Mouse (Mus musculus): ENCODE results near the gene Meis2.

Gene Meis2

GRCm38 (mm10) chr2:115963293-115963835 lies 102.3 kb downstream of the Meis2 start:
- in situ Hi-C loops (cut with MboI, MseI): no loop called here

DNA sequence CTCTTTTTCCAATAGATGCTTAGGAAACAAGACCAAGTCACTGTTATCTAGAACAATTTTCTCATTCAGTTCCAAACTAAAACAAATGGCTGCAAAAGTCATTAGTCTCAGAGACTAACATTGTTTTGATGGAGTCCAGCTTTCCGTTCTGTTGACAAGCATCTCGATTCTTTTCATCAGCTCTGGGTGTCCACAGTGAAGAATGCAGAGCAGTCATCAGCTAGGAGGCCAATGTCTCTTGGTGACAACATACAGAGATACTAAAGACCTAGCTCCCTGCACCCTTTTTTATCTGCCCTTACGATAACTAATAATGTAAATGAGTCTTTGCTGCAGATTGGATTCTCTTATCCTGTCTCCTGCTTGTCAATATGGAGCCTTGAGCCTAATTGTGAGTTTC lies 102.9 kb downstream of the Meis2 start:
- in situ Hi-C loops (cut with MboI, MseI): no loop called here

- in situ Hi-C loops (cut with MboI, MseI): no loop called here
These were observed 103.5 kb downstream of the Meis2 start for GRCm38 (mm10) chr2:115962113-115962512.

- in situ Hi-C loops (cut with MboI, MseI): no loop called here
These were observed 105.0 kb downstream of the Meis2 start for GRCm38 (mm10) chr2:115960615-115961014.

DNA sequence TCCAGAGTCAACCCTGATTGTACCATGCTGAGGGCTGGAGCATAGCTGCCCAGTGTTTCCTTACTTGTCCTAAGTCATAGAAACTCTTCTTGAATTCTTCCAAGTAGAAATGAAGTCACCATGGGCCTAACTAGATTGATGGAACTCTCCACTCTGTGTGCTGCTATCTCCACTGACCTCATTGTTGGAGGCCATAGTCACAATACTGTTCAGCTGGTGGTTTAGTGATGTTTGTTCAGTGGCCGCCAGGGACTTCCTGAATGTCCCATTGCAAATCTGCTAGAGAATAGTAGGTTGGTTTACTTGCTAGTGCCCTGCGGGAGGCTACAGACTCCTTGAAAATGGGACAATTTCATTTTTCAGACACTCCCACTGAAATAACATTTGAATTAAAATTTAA lies 108.9 kb downstream of the Meis2 start:
- in situ Hi-C loops (cut with MboI, MseI): no loop called here

- in situ Hi-C loops (cut with MboI, MseI): no loop called here
These were observed 115.0 kb downstream of the Meis2 start for GRCm38 (mm10) chr2:115950645-115951044.

DNA sequence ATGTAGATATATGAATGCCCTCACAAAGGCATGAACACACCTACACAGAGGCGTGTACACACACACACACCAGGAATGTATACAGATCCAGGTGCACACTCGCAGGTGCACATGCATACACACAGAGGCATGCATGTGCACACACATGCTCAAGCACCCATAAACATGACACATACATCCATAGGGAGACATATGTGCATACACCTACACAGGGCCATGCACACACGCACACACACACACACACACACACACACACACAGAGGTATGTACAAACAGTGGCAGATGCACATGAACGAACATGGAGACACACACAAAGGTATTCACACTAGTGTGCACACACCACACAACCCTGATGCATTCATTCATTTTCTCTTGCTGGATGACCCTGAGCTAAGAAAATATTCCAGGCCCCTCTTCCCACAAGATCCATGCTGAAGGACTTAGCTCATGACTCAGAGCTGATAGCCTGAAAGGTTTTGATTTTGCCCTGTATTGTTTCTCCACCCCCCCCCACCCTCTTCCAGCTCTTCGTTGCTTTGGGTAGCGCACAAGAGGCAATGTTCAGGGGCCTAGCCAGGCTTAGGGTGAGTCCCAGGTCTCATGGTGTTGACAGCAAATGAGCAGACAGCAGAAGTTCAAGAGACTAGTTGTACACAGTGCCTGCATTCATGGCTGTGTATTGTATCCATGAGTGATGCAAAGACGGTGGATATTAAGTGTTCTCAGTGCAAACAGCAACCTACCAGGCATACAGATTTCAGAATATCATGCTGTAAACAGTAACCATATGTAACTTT lies 116.8 kb downstream of the Meis2 start:
- in situ Hi-C loops (cut with MboI, MseI): loop anchor here in 1 of 2 experiments (10.0 kb wide), 1 partner anchor 496 kb away; no protein-coding TSS in a partner anchor

DNA sequence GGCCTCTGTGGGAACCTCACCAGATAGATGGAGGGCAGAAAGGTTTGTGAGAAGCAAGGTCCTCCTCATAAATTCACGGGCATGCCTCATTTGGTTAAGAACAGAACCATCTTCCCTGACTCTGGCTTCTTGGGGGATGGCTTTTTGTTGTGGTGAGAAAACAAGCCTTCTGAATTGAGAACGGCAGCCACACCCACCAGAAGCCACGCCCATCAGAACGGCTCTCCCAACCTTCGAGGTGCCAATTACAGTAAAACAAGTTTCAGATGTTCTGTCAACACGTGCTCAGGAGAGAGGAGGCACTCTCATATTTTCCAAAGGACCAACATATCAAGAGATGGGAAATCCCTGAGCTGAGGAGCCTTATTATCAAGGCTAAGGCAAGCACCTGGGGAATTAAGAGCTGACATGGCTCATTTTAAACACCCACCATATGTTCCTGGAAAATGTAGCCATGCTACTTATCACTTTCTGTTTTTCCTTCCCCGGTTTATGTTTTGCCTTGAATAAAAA lies 117.9 kb downstream of the Meis2 start:
- in situ Hi-C loops (cut with MboI, MseI): loop anchor here in 1 of 2 experiments (10.0 kb wide), 1 partner anchor 497 kb away; no protein-coding TSS in a partner anchor

DNA sequence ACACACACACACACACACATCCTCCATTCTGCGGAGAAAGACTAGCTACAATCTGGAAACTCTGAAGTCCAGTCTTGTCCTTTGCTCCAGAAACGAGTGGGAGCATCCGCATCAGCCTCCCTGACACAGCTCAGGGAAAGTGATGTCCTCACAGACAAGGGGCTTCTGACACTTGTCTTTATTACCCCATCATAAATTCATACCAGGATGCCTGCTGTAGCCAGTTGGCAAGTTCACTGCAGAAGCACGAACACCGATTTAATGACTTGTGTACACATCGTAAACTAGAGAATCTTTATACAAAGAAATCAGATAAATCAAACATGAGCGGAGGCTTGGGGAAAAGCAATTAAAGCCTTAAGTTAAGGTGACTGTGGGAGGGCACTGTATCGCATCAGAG lies 122.6 kb downstream of the Meis2 start:
- in situ Hi-C loops (cut with MboI, MseI): loop anchor here in 1 of 2 experiments (10.0 kb wide), 1 partner anchor 502 kb away; no protein-coding TSS in a partner anchor

DNA sequence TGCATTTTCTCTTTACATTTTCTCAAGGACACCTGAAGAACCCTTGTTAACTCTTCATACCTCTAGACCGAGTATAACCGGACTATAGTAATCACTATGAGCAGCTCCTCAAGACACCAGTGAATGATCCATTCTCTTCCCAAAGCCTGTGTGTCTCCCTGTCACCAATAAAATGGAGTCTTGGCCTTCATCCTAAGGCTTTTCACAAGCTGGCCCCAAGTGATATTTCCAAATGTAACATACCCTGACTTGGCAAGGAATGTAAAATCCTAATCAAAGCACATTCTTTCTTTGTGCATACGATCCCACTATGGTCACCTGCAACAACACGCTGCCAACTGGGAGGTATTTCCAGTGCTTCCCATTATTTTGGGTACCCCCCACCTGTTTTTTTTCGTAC lies 125.8 kb downstream of the Meis2 start:
- in situ Hi-C loops (cut with MboI, MseI): loop anchor here in 1 of 2 experiments (10.0 kb wide), 1 partner anchor 505 kb away; no protein-coding TSS in a partner anchor

DNA sequence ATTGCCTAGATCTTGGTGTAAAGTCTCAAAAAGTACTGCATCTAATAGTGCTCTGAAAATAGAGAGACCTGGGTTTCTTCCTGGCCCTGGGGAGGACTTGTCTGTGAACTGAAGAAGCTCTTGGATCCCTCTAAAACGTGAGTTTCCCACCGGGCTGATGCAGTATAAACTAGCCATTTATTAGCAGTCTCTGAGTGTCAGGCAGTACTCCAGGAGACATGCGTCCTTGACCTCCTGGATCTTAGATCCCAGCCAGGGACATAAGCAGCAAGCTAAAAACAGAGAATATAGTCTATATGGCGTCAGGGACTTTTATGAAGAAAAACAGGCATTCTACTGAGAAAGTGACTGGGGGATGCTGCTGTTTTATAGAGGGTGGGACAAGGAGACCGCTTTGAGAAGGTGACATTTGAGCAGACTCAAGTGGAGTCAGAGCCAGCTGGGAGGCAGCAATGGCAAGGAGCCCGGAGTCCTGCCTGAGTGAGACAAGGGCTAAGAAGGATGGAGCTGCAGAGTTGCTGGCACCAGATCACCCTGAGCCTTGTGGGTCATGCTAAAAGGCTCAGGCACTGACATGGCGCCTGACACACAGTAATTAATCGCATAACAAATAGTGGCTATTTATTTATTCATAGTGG lies 126.6 kb downstream of the Meis2 start:
- in situ Hi-C loops (cut with MboI, MseI): no loop called here

GRCm38 (mm10) chr2:115938296-115938695 lies 127.3 kb downstream of the Meis2 start:
- in situ Hi-C loops (cut with MboI, MseI): no loop called here

- in situ Hi-C loops (cut with MboI, MseI): no loop called here
These were observed 127.7 kb downstream of the Meis2 start for GRCm38 (mm10) chr2:115937896-115938295.

DNA sequence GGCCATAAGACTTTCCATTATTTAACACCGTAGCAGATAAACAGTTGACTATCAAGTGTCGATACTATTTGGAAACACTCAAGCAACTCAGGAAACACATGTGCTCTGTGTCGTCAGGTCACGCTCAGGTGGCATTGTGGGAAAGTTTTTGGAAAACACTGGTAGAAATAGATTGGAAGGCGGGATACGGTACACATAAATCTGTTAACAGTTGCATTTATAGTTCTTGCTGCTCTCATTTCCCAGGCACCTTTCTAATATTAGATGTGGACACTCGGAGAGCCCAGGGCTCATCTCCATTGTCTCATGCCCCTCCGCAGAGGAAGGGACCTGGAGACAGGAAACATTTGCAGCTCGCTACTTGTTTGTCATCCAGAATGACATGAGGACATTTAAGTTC lies 128.9 kb downstream of the Meis2 start:
- in situ Hi-C loops (cut with MboI, MseI): no loop called here

DNA sequence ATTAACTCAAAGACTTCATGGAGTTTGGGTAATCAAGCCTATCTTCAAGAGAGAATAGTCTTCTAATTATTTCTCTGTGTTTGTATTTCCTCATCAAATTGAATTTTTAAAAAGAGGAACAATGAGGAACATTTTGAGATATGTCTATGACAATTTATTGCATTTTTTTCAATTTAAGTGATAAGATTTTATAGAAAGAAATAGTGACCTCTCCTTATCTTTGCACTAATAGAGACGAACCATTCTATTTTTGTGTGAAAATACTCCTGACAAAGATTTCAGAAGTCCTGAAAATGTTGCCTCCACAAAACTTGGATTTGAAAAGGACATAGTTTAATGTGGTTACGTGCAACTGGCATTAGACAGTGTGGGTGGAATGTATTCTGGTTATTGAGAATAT lies 131.3 kb downstream of the Meis2 start:
- in situ Hi-C loops (cut with MboI, MseI): no loop called here

DNA sequence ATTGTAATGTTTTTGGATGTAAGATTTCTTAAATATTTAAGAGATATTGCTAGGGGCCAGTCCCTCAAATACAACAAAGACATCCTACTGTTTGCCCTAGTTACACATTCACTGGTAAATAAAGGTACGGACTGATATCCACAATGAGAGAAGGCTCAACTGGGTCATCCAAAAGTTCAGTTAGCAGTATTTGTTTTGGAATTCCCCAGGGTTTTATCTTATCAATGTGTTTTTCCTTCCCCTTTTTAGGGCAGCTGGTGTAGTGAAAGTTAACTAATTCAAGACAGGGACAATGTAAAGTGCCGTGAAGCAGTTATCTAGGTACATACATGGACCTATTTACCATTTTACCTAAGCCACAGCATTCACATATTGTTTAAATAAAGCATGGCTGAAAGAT lies 132.4 kb downstream of the Meis2 start:
- in situ Hi-C loops (cut with MboI, MseI): no loop called here

- in situ Hi-C loops (cut with MboI, MseI): no loop called here
These were observed 139.9 kb downstream of the Meis2 start for GRCm38 (mm10) chr2:115925744-115926143.

- in situ Hi-C loops (cut with MboI, MseI): no loop called here
These were observed 141.2 kb downstream of the Meis2 start for GRCm38 (mm10) chr2:115924472-115924871.

GRCm38 (mm10) chr2:115923247-115923646 lies 142.4 kb downstream of the Meis2 start:
- in situ Hi-C loops (cut with MboI, MseI): no loop called here

DNA sequence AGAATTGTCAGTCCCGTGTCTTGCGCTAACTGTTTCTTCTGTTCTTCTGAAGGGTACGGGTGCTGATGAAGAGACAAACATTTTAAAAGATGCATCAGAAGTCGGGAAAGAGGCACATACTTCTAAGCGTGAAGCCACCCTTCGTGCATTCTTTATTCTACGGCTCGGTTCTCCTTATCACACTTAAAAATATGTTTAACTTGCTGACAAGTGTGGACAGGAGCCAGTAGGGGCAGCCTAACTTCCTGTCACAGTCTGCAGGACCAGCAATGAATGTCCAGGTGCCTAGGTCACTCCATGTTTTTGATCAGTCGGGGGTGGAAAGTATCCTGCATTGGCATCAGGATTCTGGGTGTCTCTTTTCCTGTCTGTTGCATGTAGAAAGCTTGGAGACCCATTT lies 144.0 kb downstream of the Meis2 start:
- in situ Hi-C loops (cut with MboI, MseI): no loop called here

- in situ Hi-C loops (cut with MboI, MseI): no loop called here
These were observed 145.2 kb downstream of the Meis2 start for GRCm38 (mm10) chr2:115920336-115920951.
